Mouse (Mus musculus): ENCODE measurements around the gene Mfsd2b.

Mfsd2b gene

GRCm38 (mm10) chr12:4813636-4814035 is 60.5 kb downstream of the Mfsd2b start:
- DNase-seq (ENCODE audit: low spot score), result no peak
